Mouse (Mus musculus) layer of hippocampus, adult 11-12 months (tissue): ENCODE measurements around the gene Gm49396.

Experiments
- DNase-seq: peaks from one replicate; pipeline ENCODE4 v3.0.0; 2022; ENCODE audit warnings: low spot score

Gene Gm49396

DNA sequence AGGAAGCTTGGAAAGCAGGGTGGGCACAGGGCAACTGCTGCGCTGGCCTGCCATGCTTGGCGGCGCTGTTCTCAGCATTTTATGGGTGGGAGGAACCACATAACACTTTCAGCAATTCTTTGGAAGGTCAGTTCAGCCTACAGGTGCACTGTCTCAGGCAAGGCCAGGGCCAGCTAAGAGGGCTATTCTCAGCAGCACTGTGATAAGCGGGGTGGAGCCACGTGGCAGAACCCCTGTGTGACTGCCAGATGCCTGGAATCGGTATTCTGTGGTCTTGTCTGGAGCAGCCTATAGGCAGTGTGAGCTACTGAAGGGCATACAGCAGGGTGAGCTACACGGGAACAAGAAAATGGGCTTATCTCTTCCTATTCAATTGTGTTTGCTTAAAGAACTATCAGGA, 46.9 kb downstream of the Gm49396 start:
- DNase-seq = no peak

DNA sequence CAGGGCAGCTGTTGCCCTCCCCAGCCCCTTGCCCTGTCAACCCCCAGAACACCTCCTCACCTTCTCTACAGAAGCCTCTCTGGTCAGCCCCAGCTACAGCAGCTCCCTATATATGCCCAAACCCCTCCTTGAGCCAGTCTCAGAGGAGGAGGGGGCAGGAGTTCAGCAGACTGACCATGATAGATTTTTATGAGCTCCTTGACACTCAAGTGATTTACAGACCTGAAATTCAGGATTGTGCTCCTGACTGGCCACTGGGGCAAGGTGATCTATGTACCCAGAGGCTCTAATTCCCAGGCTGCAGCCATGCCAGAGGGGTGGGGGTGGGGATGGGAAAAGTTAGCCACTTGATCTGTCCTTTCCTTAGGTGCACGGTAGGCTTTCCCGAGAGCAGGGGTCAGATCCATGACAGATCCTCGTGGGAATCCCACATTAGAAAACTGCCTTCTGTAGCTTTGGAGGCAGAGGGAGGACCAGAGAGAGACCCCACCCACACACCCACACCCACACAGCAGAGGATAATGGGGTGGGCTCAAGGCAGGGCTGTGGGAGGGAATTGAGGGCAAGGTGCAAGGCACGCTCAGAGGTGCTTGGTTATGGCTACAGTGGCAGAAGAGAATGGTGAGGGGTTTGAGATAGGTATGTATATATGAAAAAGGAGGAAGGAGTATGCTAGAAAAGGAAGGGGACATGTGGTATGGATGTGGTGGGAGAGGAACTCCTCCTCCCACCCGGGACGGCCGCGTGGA, 49.7 kb downstream of the Gm49396 start, which contains the start of gene Upk1a:
Upk1a (minus strand) TSS at position 194 of the 749 bp plus-strand sequence.
- no peak for DNase-seq

DNA sequence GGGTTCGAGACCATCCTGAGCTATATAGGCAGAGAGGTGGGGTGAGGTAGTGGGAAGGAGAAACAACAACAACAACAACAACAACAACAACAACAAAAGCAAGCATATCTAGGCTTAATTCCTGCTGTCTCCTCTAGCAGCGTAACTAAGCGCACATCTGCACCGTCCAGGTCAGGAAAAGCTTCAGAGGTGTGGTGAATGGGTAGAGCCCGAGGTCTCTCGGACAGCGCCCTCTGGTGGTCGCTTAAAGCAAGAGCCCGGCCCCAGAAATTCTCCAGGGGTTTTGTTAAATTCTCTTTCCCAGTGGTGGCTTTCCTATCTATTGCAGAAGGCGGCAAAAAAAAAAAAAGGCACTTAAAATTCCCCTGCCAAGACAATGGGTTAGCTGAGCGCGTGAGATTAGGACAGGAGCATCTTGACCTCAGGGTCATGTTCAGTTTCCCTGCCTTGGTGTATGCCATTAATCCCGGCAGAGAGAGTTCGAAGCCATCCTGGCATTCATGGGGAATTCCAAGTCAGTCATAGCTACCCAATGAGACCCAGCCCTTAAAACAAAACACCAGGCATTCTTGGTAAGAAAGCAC, 50.5 kb downstream of the Gm49396 start:
- peak; percentile 53 for DNase-seq

DNA sequence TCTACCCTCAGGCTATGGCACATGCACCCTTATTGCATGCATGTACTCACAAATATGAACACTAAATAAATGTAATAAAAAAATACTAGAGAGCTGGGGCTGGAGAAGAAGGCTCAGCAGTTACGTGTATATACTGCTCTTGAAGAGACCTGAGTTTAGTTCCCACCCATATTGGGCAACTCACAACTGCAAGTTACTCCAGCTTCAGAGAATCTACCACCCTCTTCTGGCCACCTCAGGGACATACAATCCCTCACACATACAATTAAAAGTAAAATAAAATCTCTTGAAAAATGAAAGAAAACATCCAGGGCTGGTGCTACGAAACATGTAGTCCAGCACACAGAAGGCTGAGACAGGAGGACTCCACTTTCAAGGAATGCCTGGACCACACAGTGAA, 51.3 kb downstream of the Gm49396 start:
- DNase-seq = no peak

DNA sequence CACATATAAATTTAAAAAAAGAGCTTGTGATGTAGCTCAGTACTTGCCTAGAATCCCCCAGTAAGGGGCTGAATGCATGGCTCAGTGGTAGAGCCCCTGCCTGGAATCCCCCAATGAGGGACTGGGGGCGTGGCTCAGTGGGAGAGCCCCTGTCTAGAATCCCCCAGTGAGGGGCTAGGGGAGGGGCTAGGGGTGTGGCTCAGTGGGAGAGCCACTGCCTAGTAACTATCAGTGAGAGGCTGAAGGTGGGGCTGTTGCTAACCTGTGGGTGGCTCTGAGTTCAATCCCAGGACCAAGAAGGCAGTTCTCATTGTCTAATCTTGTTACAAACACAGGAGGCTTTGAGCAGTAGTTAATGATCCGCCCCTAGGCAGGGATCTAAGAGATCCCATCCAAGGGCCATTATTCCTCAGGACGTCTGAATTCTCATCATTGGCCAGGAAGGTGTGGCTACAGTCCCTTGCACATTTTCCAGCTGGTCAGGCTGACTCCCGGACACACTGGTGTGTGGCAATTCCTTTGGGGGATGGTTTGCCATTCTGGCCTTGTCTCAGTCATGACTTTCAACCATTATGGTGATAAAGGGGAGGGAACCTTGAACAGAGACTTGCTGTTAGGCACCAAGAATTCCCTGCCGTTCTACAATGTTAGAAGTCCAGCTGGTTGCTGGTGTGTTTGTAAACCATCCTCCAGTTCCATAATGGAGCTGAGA, 52.1 kb downstream of the Gm49396 start:
- no peak for DNase-seq
